Mouse (Mus musculus) lung, adult 2 months (tissue): ENCODE results near the gene Gm21317. TPM values are rescaled to one million over a fixed set of nuclear protein-coding genes. Genes with fewer than 3 reads are reported as not detected.
"Not testable (repeated sequence)": the region's sequence is repeated elsewhere in the genome, so short reads cannot be mapped to it uniquely, and the experiment has no call there.

Source experiments
- DNase-seq: peaks from one replicate; pipeline ENCODE4 v3.0.0; 2022
- H3K4me1 ChIP-seq: fragments of 200-500 bp; 2 replicates; pipeline ENCODE4 v1.6.1; 2011; ENCODE audit warnings: low read length; ENCODE audit not compliant: control insufficient read depth, insufficient read depth
- H3K4me3 ChIP-seq: fragments of 200-500 bp; replicated peaks from 2 replicates; pipeline ENCODE3; 2011; ENCODE audit warnings: low read depth, mild to moderate bottlenecking, control low read depth, low read length; ENCODE audit errors: extremely low read depth
- WGBS: fragments of 180-500 bp; shearing (Covaris S2); methylation state at CpG from one replicate; pipeline ENCODE4 v1.1.7; 2018; 5-methylcytosine and 5-hydroxymethylcytosine counted together
- polyA plus RNA-seq: library from polyadenylated mRNA; depleted of rRNA; stranded (reverse); fragments of >200 nt; gene quantifications from 2 replicates; pipeline ENCODE4 v1.2.3, GENCODE M21; 2012; rRNA removed

Gm21317 gene
- not detected in 2 replicates for polyA plus RNA-seq

- not testable (repeated sequence) for H3K4me1 ChIP-seq, H3K4me3 ChIP-seq, DNase-seq
- WGBS = no CpG with 5 or more reads among the region's 6 CpGs
These were observed at the start of gene Gm21317 for GRCm38 (mm10) chrY:82224927-82225326. TSS of gene Gm21317 (plus strand) at chrY:82225227.
